Mouse (Mus musculus): Measurements from ENCODE around the gene Nfia. TPM values are rescaled to one million over a fixed set of nuclear protein-coding genes. Genes with fewer than 3 reads are reported as not detected.

Nfia gene
- total RNA-seq, 2 experiments from 2014 or later, result 97.1 to 99.7 TPM

GRCm38 (mm10) chr4:98157921-98158320 lies 385.4 kb downstream of the Nfia start:
- no peak for DNase-seq
- intact Hi-C loops (cut with DNase I), result no loop called here

GRCm38 (mm10) chr4:98166379-98166778 lies 393.8 kb downstream of the Nfia start:
- intact Hi-C loops (cut with DNase I), result no loop called here
- no peak for DNase-seq

Other genes starting within 250 kb of the Nfia start
- gene E130114P18Rik, start 5.3 kb downstream of the Nfia start, total RNA-seq (2021), result 1 to 10 TPM; 6.6 to 8.2 TPM